Mouse (Mus musculus): ENCODE data around the gene Bckdhb.

GRCm38 (mm10) chr9:83964376-83964775, 39.4 kb downstream of the Bckdhb start:
- TF ChIP-seq CTCF (conservative IDR thresholded peaks at IDR 0.05; ENCODE audit: low read length) (no peak), POU5F1 (IDR thresholded peaks at IDR 0.05; ENCODE audit: borderline replicate concordance, low read length) (no peak), NANOG (IDR thresholded peaks at IDR 0.05; ENCODE audit: borderline replicate concordance, low read length) (no peak)
